Mouse (Mus musculus) midbrain, embryonic 11.5 days (tissue): ENCODE measurements around the gene Got1. TPM values are rescaled to one million over a fixed set of nuclear protein-coding genes. Genes with fewer than 3 reads are reported as not detected.
A peak's percentile ranks its signal among the peaks of the same experiment; 100 is the strongest.
"Not testable (repeated sequence)": the region's sequence is repeated elsewhere in the genome, so short reads cannot be mapped to it uniquely, and the experiment has no call there.

Experiments
- ATAC-seq: fragments of 200-750 bp; cut with Nextera tagmentation; 2 replicates; pipeline ENCODE4 v1.8.0; 2017; ENCODE audit warnings: moderate TSS enrichment, moderate library complexity; ENCODE audit not compliant: low FRiP score
- DNase-seq: peaks from one replicate; pipeline ENCODE4 v3.0.0; 2015; ENCODE audit warnings: low spot score; ENCODE audit errors: missing footprints
- H3K27ac ChIP-seq: fragments of 300-500 bp; sonication (generic); 2 replicates; pipeline ENCODE4 v1.5.1; 2014; ENCODE audit warnings: low read depth, low read length
- H3K27me3 ChIP-seq: fragments of 300-500 bp; sonication (generic); 2 replicates; pipeline ENCODE4 v1.6.1; 2014; ENCODE audit warnings: mild to moderate bottlenecking, low read length, moderate library complexity, mixed read lengths; ENCODE audit not compliant: control insufficient read depth, insufficient read depth
- H3K36me3 ChIP-seq: fragments of 300-500 bp; sonication (generic); 2 replicates; pipeline ENCODE4 v1.6.1; 2014; ENCODE audit warnings: mild to moderate bottlenecking, low read length, moderate library complexity, mixed read lengths; ENCODE audit not compliant: control insufficient read depth, insufficient read depth
- H3K4me1 ChIP-seq: fragments of 300-500 bp; sonication (generic); 2 replicates; pipeline ENCODE4 v1.6.1; 2014; ENCODE audit warnings: low read length; ENCODE audit not compliant: control insufficient read depth, insufficient read depth
- H3K4me2 ChIP-seq: fragments of 300-500 bp; sonication (generic); 2 replicates; pipeline ENCODE4 v1.6.1; 2014; ENCODE audit warnings: mild to moderate bottlenecking, moderate library complexity
- H3K4me3 ChIP-seq: fragments of 300-500 bp; sonication (generic); 2 replicates; pipeline ENCODE4 v1.5.1; 2014; ENCODE audit warnings: low read depth, low read length
- H3K9ac ChIP-seq: fragments of 300-500 bp; sonication (generic); 2 replicates; pipeline ENCODE4 v1.6.1; 2014; ENCODE audit warnings: low read length
- H3K9me3 ChIP-seq: fragments of 300-500 bp; sonication (generic); 2 replicates; pipeline ENCODE4 v1.6.1; 2016; ENCODE audit warnings: low read length; ENCODE audit not compliant: control insufficient read depth
- WGBS: fragments of 180-500 bp; shearing (Covaris S2); extraction: QIAGEN DNeasy Blood & Tissue Kit; methylation state at CpG from one replicate; pipeline ENCODE4 v1.1.7; 2014; 5-methylcytosine and 5-hydroxymethylcytosine counted together
- polyA plus RNA-seq: library from polyadenylated mRNA; unstranded; fragments of >200 nt; fragmentation: Nextera tagmentation; extraction: Ambion mirVana; gene quantifications from 2 replicates; pipeline ENCODE4 v1.2.1, GENCODE M21; 2014

Gene Got1
- polyA plus RNA-seq, 1 experiment from 2014 or later: 46.6 TPM

GRCm38 (mm10) chr19:43502630-43503029 lies 21.8 kb downstream of the Got1 start:
- Histone ChIP-seq H3K27me3 (no peaks in the 10 kb centered on the region), H3K27ac (no peak overlapping the region), H3K9me3 (no peaks in the 10 kb centered on the region), H3K4me1 (no peaks in the 10 kb centered on the region), H3K9ac (no peak overlapping the region), H3K36me3 (peaks cover 3% of the 10 kb centered on the region), H3K4me3 (no peak overlapping the region), H3K4me2 (no peak overlapping the region)
- no peak for ATAC-seq
- 88% methylated on average over 11 of the region's 11 CpGs for WGBS
- DNase-seq: no peak

- peaks cover 4% of the 10 kb centered on the region; the same call in 1 of the 2 replicates for H3K4me1 ChIP-seq
- H3K27ac ChIP-seq: no peak overlapping the region
- H3K4me2 ChIP-seq: no peak overlapping the region
- 92% methylated on average over 7 of the region's 7 CpGs for WGBS
- H3K36me3 ChIP-seq: no peaks in the 10 kb centered on the region; the same call in 1 of the 2 replicates
- no peak for ATAC-seq
- no peak overlapping the region for H3K4me3 ChIP-seq
- H3K9ac ChIP-seq: no peak overlapping the region
- no peaks in the 10 kb centered on the region for H3K27me3 ChIP-seq
- H3K9me3 ChIP-seq: no peaks in the 10 kb centered on the region
- no peak for DNase-seq
Measured at GRCm38 (mm10) chr19:43498874-43499273, 25.5 kb downstream of the Got1 start.

GRCm38 (mm10) chr19:43497440-43497839 lies 27.0 kb downstream of the Got1 start:
- H3K4me3 ChIP-seq: no peak overlapping the region
- H3K27ac ChIP-seq: no peak overlapping the region
- no peaks in the 10 kb centered on the region for H3K9me3 ChIP-seq
- no peaks in the 10 kb centered on the region for H3K27me3 ChIP-seq
- 92% methylated on average over 7 of the region's 7 CpGs for WGBS
- no peak for ATAC-seq
- no peak overlapping the region for H3K4me2 ChIP-seq
- H3K36me3 ChIP-seq: no peaks in the 10 kb centered on the region; the same call in 1 of the 2 replicates
- DNase-seq: no peak
- H3K9ac ChIP-seq: no peak overlapping the region
- peaks cover 4% of the 10 kb centered on the region; the same call in 1 of the 2 replicates for H3K4me1 ChIP-seq

- WGBS: 23% methylated on average over 5 of the region's 5 CpGs
- Histone ChIP-seq H3K27ac (no peak overlapping the region), H3K4me3 (no peak overlapping the region), H3K4me1 (peaks cover 4% of the 10 kb centered on the region; the same call in 1 of the 2 replicates), H3K4me2 (no peak overlapping the region), H3K9me3 (no peaks in the 10 kb centered on the region), H3K36me3 (no peaks in the 10 kb centered on the region; the same call in 1 of the 2 replicates), H3K9ac (no peak overlapping the region), H3K27me3 (no peaks in the 10 kb centered on the region)
- peak; percentile 98 for DNase-seq
- ATAC-seq: peak; percentile 46
Measured at GRCm38 (mm10) chr19:43495846-43496245, 28.6 kb downstream of the Got1 start.

GRCm38 (mm10) chr19:43494914-43495313 lies 29.5 kb downstream of the Got1 start:
- peak overlapping the region; percentile 49 for H3K4me2 ChIP-seq
- H3K27ac ChIP-seq: no peak overlapping the region
- DNase-seq: no peak
- peak; percentile 61 for ATAC-seq
- H3K36me3 ChIP-seq: no peaks in the 10 kb centered on the region; the same call in 1 of the 2 replicates
- H3K27me3 ChIP-seq: no peaks in the 10 kb centered on the region
- peak overlapping the region; percentile 13 for H3K4me3 ChIP-seq
- H3K9ac ChIP-seq: 0 out of 2 replicates have a peak overlapping the region, but pooled peaks have one; percentile 2
- 15% methylated on average over 14 of the region's 14 CpGs for WGBS
- no peaks in the 10 kb centered on the region for H3K9me3 ChIP-seq
- peaks cover 4% of the 10 kb centered on the region; the same call in 1 of the 2 replicates for H3K4me1 ChIP-seq

- DNase-seq (no peak), ATAC-seq (no peak)
- Histone ChIP-seq H3K27ac (no peak overlapping the region), H3K36me3 (no peaks in the 10 kb centered on the region), H3K4me2 (no peak overlapping the region), H3K4me3 (no peak overlapping the region), H3K9ac (no peak overlapping the region), H3K27me3 (no peaks in the 10 kb centered on the region), H3K4me1 (peaks cover 4% of the 10 kb centered on the region; the same call in 1 of the 2 replicates), H3K9me3 (no peaks in the 10 kb centered on the region)
- WGBS: 84% methylated on average over 6 of the region's 6 CpGs
Measured at GRCm38 (mm10) chr19:43493878-43494277, 30.5 kb downstream of the Got1 start.

GRCm38 (mm10) chr19:43493316-43493715 lies 31.1 kb downstream of the Got1 start:
- 73% methylated on average over 1 of the region's 1 CpGs for WGBS
- not testable (repeated sequence) for H3K27ac ChIP-seq, H3K4me3 ChIP-seq, H3K4me2 ChIP-seq, ATAC-seq, DNase-seq, H3K9me3 ChIP-seq, H3K4me1 ChIP-seq, H3K27me3 ChIP-seq, H3K36me3 ChIP-seq, H3K9ac ChIP-seq

- Histone ChIP-seq H3K9me3 (no peaks in the 10 kb centered on the region), H3K4me3 (no peak overlapping the region), H3K9ac (no peak overlapping the region), H3K36me3 (no peaks in the 10 kb centered on the region), H3K27me3 (no peaks in the 10 kb centered on the region), H3K4me2 (no peak overlapping the region), H3K4me1 (no peaks in the 10 kb centered on the region), H3K27ac (no peak overlapping the region)
- 34% methylated on average over 3 of the region's 3 CpGs for WGBS
- ATAC-seq: no peak
- peak; percentile 89 for DNase-seq
Measured at GRCm38 (mm10) chr19:43487429-43487828, 37.0 kb downstream of the Got1 start.

- Histone ChIP-seq H3K27ac (no peak overlapping the region), H3K9ac (no peak overlapping the region), H3K9me3 (no peaks in the 10 kb centered on the region), H3K36me3 (no peaks in the 10 kb centered on the region), H3K4me1 (no peaks in the 10 kb centered on the region), H3K4me2 (no peak overlapping the region), H3K27me3 (no peaks in the 10 kb centered on the region), H3K4me3 (no peak overlapping the region)
- no peak for ATAC-seq
- WGBS: 72% methylated on average over 9 of the region's 9 CpGs
- DNase-seq: peak; percentile 49
Measured at GRCm38 (mm10) chr19:43480512-43480911, 43.9 kb downstream of the Got1 start.
